Mouse (Mus musculus): ENCODE data around the gene Hyal1. TPM values are rescaled to one million over a fixed set of nuclear protein-coding genes. Genes with fewer than 3 reads are reported as not detected.
"Not testable (repeated sequence)": the region's sequence is repeated elsewhere in the genome, so short reads cannot be mapped to it uniquely, and the experiment has no call there.

Gene Hyal1
- total RNA-seq, 2 experiments from 2014 or later = 6.9 to 7.6 TPM

GRCm38 (mm10) chr9:107569270-107569669 lies 7.5 kb upstream of the Hyal1 start:
- no peak for DNase-seq (ENCODE audit: low spot score in 2 of 2)
- Histone ChIP-seq H3K27ac (peak overlapping the region; percentile 96), H3K4me3 (peak overlapping the region; percentile 91)
- no peak for TF ChIP-seq CTCF (conservative IDR thresholded peaks at IDR 0.05)

GRCm38 (mm10) chr9:107570016-107570415 lies 6.7 kb upstream of the Hyal1 start:
- TF ChIP-seq CTCF (conservative IDR thresholded peaks at IDR 0.05) = no peak
- H3K27ac ChIP-seq = no peak overlapping the region; the same call in 1 of the 2 replicates

GRCm38 (mm10) chr9:107570845-107571244 lies 5.9 kb upstream of the Hyal1 start:
- DNase-seq (ENCODE audit: low spot score in 2 of 2) = no peak
- TF ChIP-seq CTCF (conservative IDR thresholded peaks at IDR 0.05) = no peak
- Histone ChIP-seq H3K4me3 (no peak overlapping the region; the same call in 1 of the 2 replicates), H3K27ac (no peak overlapping the region)

More at GRCm38 (mm10) chr9:107570016-107570415, 6.7 kb upstream of the Hyal1 start:
- DNase-seq (ENCODE audit: low spot score in 2 of 2) = no peak
- peak overlapping the region; percentile 91 for H3K4me3 ChIP-seq

- no peak for TF ChIP-seq CTCF (conservative IDR thresholded peaks at IDR 0.05)
- H3K4me3 ChIP-seq = no peak overlapping the region
- H3K27ac ChIP-seq = no peak overlapping the region
- no peak for DNase-seq (ENCODE audit: low spot score in 2 of 2)
Observed at GRCm38 (mm10) chr9:107571534-107572326, 5.0 kb upstream of the Hyal1 start.

GRCm38 (mm10) chr9:107572327-107572662 lies 4.4 kb upstream of the Hyal1 start:
- no peak for TF ChIP-seq CTCF (conservative IDR thresholded peaks at IDR 0.05)
- Histone ChIP-seq H3K27ac (no peak overlapping the region), H3K4me3 (no peak overlapping the region)
- no peak for DNase-seq (ENCODE audit: low spot score in 2 of 2)

- not testable (repeated sequence) for H3K27ac ChIP-seq; H3K4me3 ChIP-seq; DNase-seq (ENCODE audit: low spot score in 2 of 2)
- peak; percentile 56 for TF ChIP-seq CTCF (conservative IDR thresholded peaks at IDR 0.05)
Observed at GRCm38 (mm10) chr9:107573774-107574173, 3.0 kb upstream of the Hyal1 start.

GRCm38 (mm10) chr9:107575579-107576356 lies 959 bp upstream of the Hyal1 start:
- Histone ChIP-seq H3K4me3 (no peak overlapping the region), H3K27ac (no peak overlapping the region)
- DNase-seq (ENCODE audit: low spot score in 2 of 2) = no peak
- TF ChIP-seq CTCF (conservative IDR thresholded peaks at IDR 0.05) = no peak

GRCm38 (mm10) chr9:107577871-107578270 lies 1.1 kb downstream of the Hyal1 start:
- no peak for DNase-seq (ENCODE audit: low spot score in 2 of 2)
- no peak for TF ChIP-seq CTCF (conservative IDR thresholded peaks at IDR 0.05)
- Histone ChIP-seq H3K27ac (peak overlapping the region; percentile 15; the same call in 1 of the 2 replicates), H3K4me3 (no peak overlapping the region)

- no peak for DNase-seq (ENCODE audit: low spot score in 2 of 2)
- H3K4me3 ChIP-seq = no peak within 1 kb of the TSS
- no peak for TF ChIP-seq CTCF (conservative IDR thresholded peaks at IDR 0.05)
- peak within 1 kb of the TSS; percentile 92 for H3K27ac ChIP-seq
Observed at GRCm38 (mm10) chr9:107578587-107578986, 1.9 kb downstream of the Hyal1 start, which contains the start of gene Naa80. TSS of gene Naa80 (plus strand) at chr9:107578887.

- H3K4me3 ChIP-seq = no peak overlapping the region
- TF ChIP-seq CTCF (conservative IDR thresholded peaks at IDR 0.05) = no peak
- DNase-seq (ENCODE audit: low spot score in 2 of 2) = peak in 1 of 2 experiments; percentile 33
- H3K27ac ChIP-seq = peak overlapping the region; percentile 92
Observed at GRCm38 (mm10) chr9:107579023-107579900, 2.5 kb downstream of the Hyal1 start.

- no peak for TF ChIP-seq CTCF (conservative IDR thresholded peaks at IDR 0.05)
- H3K4me3 ChIP-seq = peak within 1 kb of the TSS; percentile 72
- peak; percentile 85 to 93 for DNase-seq (ENCODE audit: low spot score in 2 of 2)
- peak within 1 kb of the TSS; percentile 92 for H3K27ac ChIP-seq
Observed at GRCm38 (mm10) chr9:107580501-107581317, 4.0 kb downstream of the Hyal1 start, which contains the start of gene Hyal3. TSS of gene Hyal3 (plus strand) at chr9:107580818.
